Mouse (Mus musculus): ENCODE measurements around the gene Alpl. TPM values are rescaled to one million over a fixed set of nuclear protein-coding genes. Genes with fewer than 3 reads are reported as not detected.

The Alpl gene
- polyA plus RNA-seq, 1 experiment from 2014 or later: 2.2 TPM

DNA sequence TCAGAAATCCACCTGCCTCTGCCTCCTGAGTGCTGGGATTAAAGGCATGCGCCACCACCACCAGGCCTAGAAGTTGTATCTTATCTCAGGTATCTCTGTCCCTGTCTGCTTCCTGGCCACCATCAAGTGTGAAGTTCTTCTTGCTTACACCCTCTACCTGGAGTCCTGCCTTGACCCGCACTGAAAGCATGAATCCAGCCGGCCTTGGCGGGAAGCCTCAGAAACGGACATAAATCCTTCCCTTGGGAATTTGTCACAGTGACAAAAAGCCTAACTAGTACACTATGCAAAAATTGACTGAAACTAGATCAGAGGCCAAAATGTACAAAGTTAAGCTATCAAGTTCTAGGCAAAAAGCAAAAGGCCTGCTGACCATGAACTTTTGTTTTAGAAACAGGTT lies 26.4 kb upstream of the Alpl start:
- Histone ChIP-seq H3K36me3 (no peaks in the 10 kb centered on the region), H3K27ac (ENCODE audit: poor library complexity, severe bottlenecking) (no peak overlapping the region), H3K4me3 (no peak overlapping the region), H3K9me3 (replicated peaks) (0 out of 2 replicates have a peak, but pooled peaks cover 3% of the 10 kb centered on the region), H3K9ac (no peak overlapping the region), H3K4me2 (no peak overlapping the region), H3K27me3 (replicated peaks) (no peaks in the 10 kb centered on the region), H3K4me1 (replicated peaks) (peaks cover 2% of the 10 kb centered on the region; the same call in 1 of the 2 replicates)
- WGBS: 78% methylated on average over 5 of the region's 5 CpGs
- no peak for ATAC-seq (ENCODE audit: insufficient number of reproducible peaks, low FRiP score)

DNA sequence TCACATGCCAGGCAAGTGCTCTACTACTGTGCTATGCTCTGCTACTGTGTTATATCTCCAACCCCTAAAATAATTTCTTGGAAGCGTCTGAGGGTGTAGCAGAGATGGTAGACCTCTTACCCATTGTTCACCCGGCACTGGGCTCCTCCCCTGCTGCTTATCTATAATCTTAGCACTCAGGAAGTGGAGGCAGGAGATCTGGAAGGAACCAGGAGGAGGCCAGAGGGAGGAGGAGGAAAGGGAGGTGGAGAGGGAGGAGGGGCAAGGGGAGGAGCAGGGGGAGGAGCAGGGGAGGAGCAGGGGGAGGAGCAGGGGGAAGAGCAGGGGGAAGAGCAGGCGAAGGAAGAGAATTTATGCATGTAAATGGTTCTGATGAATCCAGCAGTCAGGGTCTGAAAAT lies 24.5 kb upstream of the Alpl start:
- 35% methylated on average over 3 of the region's 3 CpGs for WGBS
- Histone ChIP-seq H3K27me3 (replicated peaks) (no peaks in the 10 kb centered on the region), H3K4me3 (no peak overlapping the region), H3K4me2 (no peak overlapping the region), H3K4me1 (replicated peaks) (peaks cover 2% of the 10 kb centered on the region; the same call in 1 of the 2 replicates), H3K36me3 (no peaks in the 10 kb centered on the region), H3K9ac (no peak overlapping the region), H3K27ac (ENCODE audit: poor library complexity, severe bottlenecking) (no peak overlapping the region), H3K9me3 (replicated peaks) (0 out of 2 replicates have a peak, but pooled peaks cover 3% of the 10 kb centered on the region)
- no peak for ATAC-seq (ENCODE audit: insufficient number of reproducible peaks, low FRiP score)

DNA sequence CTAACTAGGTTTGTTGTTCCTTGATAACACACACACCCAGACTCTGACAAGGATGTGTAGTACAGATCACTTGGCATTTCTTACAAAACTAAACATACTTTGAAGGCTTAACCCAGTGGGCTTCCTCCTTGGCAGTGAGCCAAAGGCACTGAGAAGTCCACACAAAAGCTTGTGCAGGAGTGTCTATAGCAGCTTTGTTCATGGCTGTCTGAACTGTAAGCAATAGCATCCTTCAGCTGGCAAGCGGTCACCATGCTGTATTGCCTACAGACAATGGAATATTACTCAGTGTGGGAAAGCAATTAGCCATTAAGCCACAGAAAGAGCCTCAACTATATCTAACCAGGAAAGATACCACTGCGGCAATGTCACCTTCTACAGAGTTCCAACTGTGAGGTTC lies 23.3 kb upstream of the Alpl start:
- Histone ChIP-seq H3K27ac (ENCODE audit: poor library complexity, severe bottlenecking) (no peak overlapping the region), H3K36me3 (no peaks in the 10 kb centered on the region), H3K9ac (no peak overlapping the region), H3K27me3 (replicated peaks) (no peaks in the 10 kb centered on the region), H3K9me3 (replicated peaks) (0 out of 2 replicates have a peak, but pooled peaks cover 3% of the 10 kb centered on the region), H3K4me3 (no peak overlapping the region), H3K4me1 (replicated peaks) (peaks cover 2% of the 10 kb centered on the region; the same call in 1 of the 2 replicates), H3K4me2 (no peak overlapping the region)
- 87% methylated on average over 2 of the region's 2 CpGs for WGBS
- ATAC-seq (ENCODE audit: insufficient number of reproducible peaks, low FRiP score): no peak

DNA sequence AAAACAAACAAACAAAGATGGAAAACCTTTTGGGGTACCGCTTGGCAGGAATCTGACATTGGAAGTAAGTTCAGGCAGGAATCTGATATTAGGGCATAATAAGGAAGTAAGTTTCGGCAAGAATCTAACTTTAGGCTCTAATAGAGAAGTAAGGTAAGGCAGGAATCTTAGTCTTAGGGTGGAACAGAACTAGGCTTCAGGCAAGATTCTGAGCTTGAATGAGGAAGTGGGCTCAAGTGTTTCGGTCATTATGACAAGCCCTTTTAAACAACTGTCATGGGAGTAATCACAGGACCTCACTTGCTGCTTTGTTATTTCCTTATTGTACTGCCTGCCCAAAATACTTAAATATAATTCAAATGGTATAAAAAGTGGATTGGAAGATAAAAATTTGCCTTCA lies 22.2 kb upstream of the Alpl start:
- no peaks in the 10 kb centered on the region for H3K36me3 ChIP-seq
- H3K4me2 ChIP-seq: no peak overlapping the region
- H3K27me3 ChIP-seq (replicated peaks): no peaks in the 10 kb centered on the region; the same call in 1 of the 2 replicates
- no peak overlapping the region for H3K27ac ChIP-seq (ENCODE audit: poor library complexity, severe bottlenecking)
- H3K4me3 ChIP-seq: no peak overlapping the region
- WGBS: 90% methylated on average over 3 of the region's 3 CpGs
- H3K9ac ChIP-seq: no peak overlapping the region
- ATAC-seq (ENCODE audit: insufficient number of reproducible peaks, low FRiP score): no peak
- H3K4me1 ChIP-seq (replicated peaks): peaks cover 9% of the 10 kb centered on the region; the same call in 1 of the 2 replicates
- 0 out of 2 replicates have a peak, but pooled peaks cover 3% of the 10 kb centered on the region for H3K9me3 ChIP-seq (replicated peaks)

DNA sequence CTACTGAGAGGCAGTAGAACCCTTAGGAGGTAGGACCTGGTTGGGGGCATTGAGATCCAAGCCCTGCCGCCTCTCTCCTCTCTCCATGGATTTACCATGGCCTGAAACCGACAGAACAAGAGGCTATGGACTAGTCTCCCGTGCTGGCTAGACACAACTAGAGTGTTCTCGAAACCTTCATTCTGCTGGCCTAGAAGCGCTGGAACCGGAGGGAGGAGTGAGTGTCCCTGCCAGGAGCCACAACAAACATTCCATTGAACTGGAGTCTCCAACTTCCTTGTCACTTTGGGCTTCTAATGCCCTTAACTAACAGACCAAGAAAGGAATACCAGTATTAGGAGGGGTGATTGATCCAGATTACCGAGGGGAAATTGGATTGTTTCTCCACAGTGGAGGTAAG lies 20.0 kb upstream of the Alpl start:
- Histone ChIP-seq H3K27ac (ENCODE audit: poor library complexity, severe bottlenecking) (no peak overlapping the region), H3K4me3 (no peak overlapping the region), H3K4me2 (no peak overlapping the region), H3K36me3 (no peaks in the 10 kb centered on the region), H3K9ac (no peak overlapping the region), H3K4me1 (replicated peaks) (peaks cover 12% of the 10 kb centered on the region; the same call in 1 of the 2 replicates), H3K27me3 (replicated peaks) (no peaks in the 10 kb centered on the region; the same call in none of the 2 replicates), H3K9me3 (replicated peaks) (0 out of 2 replicates have a peak, but pooled peaks cover 3% of the 10 kb centered on the region)
- no peak for ATAC-seq (ENCODE audit: insufficient number of reproducible peaks, low FRiP score)
- 61% methylated on average over 7 of the region's 7 CpGs for WGBS

DNA sequence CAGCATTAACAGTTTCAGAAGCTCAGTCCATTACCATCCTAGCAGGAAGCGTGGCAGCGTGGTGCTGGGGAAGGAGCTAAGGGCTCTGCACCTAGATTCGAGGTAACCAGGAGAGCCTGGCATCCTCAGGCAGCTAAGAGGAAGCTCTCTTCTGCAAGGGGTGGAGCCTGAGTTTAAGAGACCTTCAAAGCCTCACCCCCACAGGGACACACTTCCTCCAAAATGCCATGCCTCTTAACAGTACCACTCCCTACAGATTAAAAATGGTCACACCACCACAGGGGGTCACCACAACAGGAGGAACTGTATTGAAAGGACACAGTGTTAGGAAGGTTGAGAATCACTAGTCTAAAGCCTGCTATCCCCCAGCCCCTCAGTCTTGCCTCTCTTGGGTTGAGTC lies 19.3 kb upstream of the Alpl start:
- no peak overlapping the region for H3K9ac ChIP-seq
- H3K27ac ChIP-seq (ENCODE audit: poor library complexity, severe bottlenecking): no peak overlapping the region
- peaks cover 10% of the 10 kb centered on the region; the same call in 1 of the 2 replicates for H3K4me1 ChIP-seq (replicated peaks)
- 64% methylated on average over 3 of the region's 3 CpGs for WGBS
- H3K4me3 ChIP-seq: no peak overlapping the region
- no peaks in the 10 kb centered on the region for H3K36me3 ChIP-seq
- ATAC-seq (ENCODE audit: insufficient number of reproducible peaks, low FRiP score): no peak
- no peak overlapping the region for H3K4me2 ChIP-seq
- 0 out of 2 replicates have a peak, but pooled peaks cover 3% of the 10 kb centered on the region for H3K9me3 ChIP-seq (replicated peaks)
- H3K27me3 ChIP-seq (replicated peaks): no peaks in the 10 kb centered on the region; the same call in none of the 2 replicates

DNA sequence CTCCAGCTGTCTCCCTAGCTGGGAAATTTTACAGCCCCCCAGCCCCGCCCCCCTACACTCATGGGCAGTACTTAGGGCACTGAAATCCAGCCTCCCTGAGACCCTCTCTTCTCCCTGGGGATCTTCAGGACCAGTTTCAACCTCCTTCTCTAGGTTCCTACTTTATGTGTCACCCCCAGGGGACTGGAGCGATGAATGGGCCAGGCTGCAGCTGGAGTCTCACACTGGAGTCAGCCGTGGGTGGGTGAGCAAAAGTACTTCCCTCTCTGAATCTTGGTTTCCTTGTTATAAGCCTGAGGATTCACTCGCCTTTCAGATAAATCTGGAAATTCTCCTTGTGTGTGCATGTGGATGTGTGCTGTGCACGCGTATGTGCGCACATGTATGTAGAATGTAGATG lies 18.0 kb upstream of the Alpl start:
- Histone ChIP-seq H3K27ac (ENCODE audit: poor library complexity, severe bottlenecking) (no peak overlapping the region), H3K4me1 (replicated peaks) (peaks cover 10% of the 10 kb centered on the region; the same call in 1 of the 2 replicates), H3K9me3 (replicated peaks) (no peaks in the 10 kb centered on the region), H3K4me2 (no peak overlapping the region), H3K4me3 (no peak overlapping the region), H3K9ac (no peak overlapping the region), H3K36me3 (no peaks in the 10 kb centered on the region), H3K27me3 (replicated peaks) (peaks cover 5% of the 10 kb centered on the region)
- ATAC-seq (ENCODE audit: insufficient number of reproducible peaks, low FRiP score): no peak
- WGBS: 74% methylated on average over 7 of the region's 7 CpGs

DNA sequence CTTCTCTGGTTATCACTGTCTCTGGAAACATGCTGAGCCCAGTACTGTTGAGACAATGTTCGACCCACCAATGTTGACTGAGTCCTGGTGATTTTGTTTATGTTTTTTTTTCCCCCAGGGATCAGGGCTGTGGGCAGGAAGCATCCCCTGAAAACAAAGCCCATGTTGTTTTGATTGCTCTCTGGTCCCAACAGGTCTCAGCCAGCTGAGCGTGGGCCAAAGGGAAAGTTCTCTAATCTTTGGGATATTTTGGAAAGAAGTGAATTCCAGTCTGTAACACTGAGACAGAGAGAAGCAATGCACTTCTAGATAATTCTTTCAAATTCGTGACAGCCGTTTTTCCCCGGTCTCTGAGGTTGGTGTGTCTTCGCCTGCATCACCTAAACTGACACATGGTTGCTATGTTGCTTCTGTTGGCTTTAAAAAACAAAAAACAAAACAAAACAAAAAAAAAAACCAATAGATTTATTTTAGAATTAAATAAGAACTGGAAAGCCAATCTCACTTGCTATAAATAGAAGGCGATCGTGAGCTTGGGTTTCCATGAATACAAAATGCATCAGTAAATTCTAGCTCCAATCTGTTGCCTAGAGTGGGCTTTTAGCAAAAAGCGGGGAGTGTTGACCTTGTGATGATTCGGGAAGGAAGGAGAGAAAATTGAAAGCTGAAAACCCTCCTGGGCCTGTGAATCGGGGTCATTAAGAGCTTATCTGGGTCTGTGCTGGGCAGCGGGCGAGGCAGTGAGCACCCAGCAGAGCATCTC lies 16.9 kb upstream of the Alpl start:
- H3K9ac ChIP-seq: no peak overlapping the region
- H3K4me2 ChIP-seq: no peak overlapping the region
- ATAC-seq (ENCODE audit: insufficient number of reproducible peaks, low FRiP score): 0 out of 2 replicates have a peak, but pooled peaks have one; percentile 15
- no peak overlapping the region for H3K4me3 ChIP-seq
- H3K4me1 ChIP-seq (replicated peaks): peaks cover 10% of the 10 kb centered on the region; the same call in 1 of the 2 replicates
- WGBS: 38% methylated on average over 13 of the region's 13 CpGs
- H3K27ac ChIP-seq (ENCODE audit: poor library complexity, severe bottlenecking): no peak overlapping the region
- no peaks in the 10 kb centered on the region for H3K36me3 ChIP-seq
- no peaks in the 10 kb centered on the region for H3K9me3 ChIP-seq (replicated peaks)
- H3K27me3 ChIP-seq (replicated peaks): peaks cover 5% of the 10 kb centered on the region

DNA sequence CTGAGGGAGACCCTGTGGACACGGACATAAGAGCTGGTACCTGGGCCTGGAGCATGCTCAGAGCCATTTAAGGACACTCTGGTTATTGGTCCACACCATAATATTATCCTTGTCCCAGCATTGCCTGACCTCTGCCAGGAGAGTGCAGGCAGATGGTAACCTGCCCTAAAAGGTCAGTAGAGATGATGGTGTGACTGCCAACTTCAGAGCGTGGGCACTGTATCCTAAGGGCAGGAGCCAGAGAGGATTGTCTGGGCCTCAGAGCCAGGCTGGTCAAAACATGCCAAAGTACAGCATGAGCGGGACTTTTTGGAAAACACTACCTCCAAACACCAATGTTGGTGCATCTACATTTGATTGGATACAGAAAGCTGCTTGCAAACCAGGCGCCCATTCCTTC lies 13.8 kb upstream of the Alpl start:
- no peak for ATAC-seq (ENCODE audit: insufficient number of reproducible peaks, low FRiP score)
- 67% methylated on average over 4 of the region's 4 CpGs for WGBS
- Histone ChIP-seq H3K4me2 (no peak overlapping the region), H3K4me3 (no peak overlapping the region), H3K4me1 (replicated peaks) (peaks cover 10% of the 10 kb centered on the region; the same call in 1 of the 2 replicates), H3K36me3 (no peaks in the 10 kb centered on the region), H3K27me3 (replicated peaks) (peaks cover 10% of the 10 kb centered on the region), H3K27ac (ENCODE audit: poor library complexity, severe bottlenecking) (no peak overlapping the region), H3K9me3 (replicated peaks) (no peaks in the 10 kb centered on the region), H3K9ac (no peak overlapping the region)

DNA sequence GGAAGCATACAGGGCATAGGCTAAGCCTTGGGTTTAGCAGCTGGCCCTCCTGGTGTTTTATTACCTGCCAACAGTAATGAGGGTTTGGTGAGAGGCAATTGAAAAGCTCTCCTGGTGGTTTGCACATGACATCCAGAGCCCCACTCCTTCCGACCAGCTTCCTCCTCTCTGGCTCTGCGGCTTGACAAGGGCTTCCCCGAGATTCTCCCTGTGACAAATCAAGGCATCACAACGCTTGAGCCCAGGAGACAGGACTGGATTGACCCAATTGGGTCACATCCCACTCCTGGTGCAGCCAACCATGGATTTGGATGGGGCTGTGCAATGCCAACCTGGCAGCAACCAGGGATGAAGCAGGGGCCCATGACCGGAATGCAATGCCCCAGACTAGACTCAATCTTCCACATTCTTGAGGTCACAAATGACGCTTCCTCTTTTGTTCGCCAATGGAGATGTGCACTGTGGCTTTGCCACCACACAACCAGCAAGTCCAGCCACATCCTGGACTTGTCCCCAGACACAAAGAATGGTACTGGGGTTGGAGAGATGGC lies 11.2 kb upstream of the Alpl start:
- H3K36me3 ChIP-seq: no peaks in the 10 kb centered on the region
- H3K9ac ChIP-seq: no peak overlapping the region
- peaks cover 10% of the 10 kb centered on the region; the same call in 1 of the 2 replicates for H3K27me3 ChIP-seq (replicated peaks)
- H3K4me3 ChIP-seq: no peak overlapping the region
- no peak overlapping the region for H3K27ac ChIP-seq (ENCODE audit: poor library complexity, severe bottlenecking)
- H3K9me3 ChIP-seq (replicated peaks): no peaks in the 10 kb centered on the region
- peaks cover 2% of the 10 kb centered on the region; the same call in 1 of the 2 replicates for H3K4me1 ChIP-seq (replicated peaks)
- no peak overlapping the region for H3K4me2 ChIP-seq
- no peak for ATAC-seq (ENCODE audit: insufficient number of reproducible peaks, low FRiP score)
- WGBS: 71% methylated on average over 7 of the region's 7 CpGs

DNA sequence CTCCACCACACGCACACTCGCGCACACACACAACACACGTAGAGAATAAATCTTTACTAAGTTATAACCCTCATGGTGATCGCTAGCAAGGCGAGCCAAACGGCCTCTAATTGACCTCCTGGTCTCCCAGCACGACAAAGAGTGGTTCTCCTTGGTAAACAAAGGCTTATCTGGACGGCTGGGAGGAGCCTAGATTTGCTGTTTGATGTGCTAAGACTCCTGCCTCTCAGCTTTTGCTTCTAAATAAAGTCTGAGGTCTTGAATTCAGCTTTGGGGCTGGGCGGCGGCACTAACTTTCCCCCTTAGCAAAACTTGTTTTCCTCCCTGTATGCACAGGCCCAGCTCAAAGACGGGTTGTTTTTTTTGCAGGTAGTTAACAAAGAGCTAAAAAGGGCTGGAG lies 5.0 kb upstream of the Alpl start:
- Histone ChIP-seq H3K9me3 (replicated peaks) (no peaks in the 10 kb centered on the region), H3K9ac (no peak overlapping the region), H3K4me3 (no peak overlapping the region), H3K27me3 (replicated peaks) (peaks cover 31% of the 10 kb centered on the region), H3K27ac (ENCODE audit: poor library complexity, severe bottlenecking) (no peak overlapping the region), H3K36me3 (no peaks in the 10 kb centered on the region), H3K4me1 (replicated peaks) (peaks cover 17% of the 10 kb centered on the region), H3K4me2 (no peak overlapping the region)
- 31% methylated on average over 12 of the region's 12 CpGs for WGBS
- ATAC-seq (ENCODE audit: insufficient number of reproducible peaks, low FRiP score): no peak

All from heart, embryonic 12.5 days (tissue).